Mouse (Mus musculus): ENCODE data around the gene Ezh1. TPM values are rescaled to one million over a fixed set of nuclear protein-coding genes. Genes with fewer than 3 reads are reported as not detected.

Ezh1 gene
- polyA plus RNA-seq, 1 experiment from 2014 or later = 30.7 TPM

Other genes with a start within 250 kb of the Ezh1 start
- gene Atp6v0a1, start 217.0 kb downstream of the Ezh1 start, polyA plus RNA-seq (2014; fragmentation: Nextera tagmentation; extraction: Ambion mirVana) = 147 and 175 TPM in 2 replicates
- gene Naglu, start 156.5 kb downstream of the Ezh1 start, polyA plus RNA-seq (2014; fragmentation: Nextera tagmentation; extraction: Ambion mirVana) = 7.0 and 9.8 TPM in 2 replicates
- gene Hsd17b1, start 148.1 kb downstream of the Ezh1 start, polyA plus RNA-seq (2014; fragmentation: Nextera tagmentation; extraction: Ambion mirVana) = 0.35 TPM in 1 of 2 replicates, not detected in the other
- gene Coasy, start 143.9 kb downstream of the Ezh1 start, polyA plus RNA-seq (2014; fragmentation: Nextera tagmentation; extraction: Ambion mirVana) = 38.3 and 39.2 TPM in 2 replicates
- 84.6 and 95.7 TPM in 2 replicates for gene Mlx, start 139.2 kb downstream of the Ezh1 start, polyA plus RNA-seq (2014; fragmentation: Nextera tagmentation; extraction: Ambion mirVana)
- gene Psmc3ip, start 131.0 kb downstream of the Ezh1 start, polyA plus RNA-seq (2014; fragmentation: Nextera tagmentation; extraction: Ambion mirVana) = 17.0 and 19.0 TPM in 2 replicates
- 10.6 and 17.6 TPM in 2 replicates for gene Retreg3, start 106.6 kb downstream of the Ezh1 start, polyA plus RNA-seq (2014; fragmentation: Nextera tagmentation; extraction: Ambion mirVana)
- 63.3 and 63.7 TPM in 2 replicates for gene Tubg1, start 106.5 kb downstream of the Ezh1 start, polyA plus RNA-seq (2014; fragmentation: Nextera tagmentation; extraction: Ambion mirVana)
- gene Tubg2, start 70.6 kb downstream of the Ezh1 start, polyA plus RNA-seq (2014; fragmentation: Nextera tagmentation; extraction: Ambion mirVana) = 48.5 and 62.6 TPM in 2 replicates
- gene Cntnap1, start 55.9 kb downstream of the Ezh1 start, polyA plus RNA-seq (2014; fragmentation: Nextera tagmentation; extraction: Ambion mirVana) = 7.5 and 8.3 TPM in 2 replicates
- 7.2 and 10.5 TPM in 2 replicates for gene Plekhh3, start 55.1 kb downstream of the Ezh1 start, polyA plus RNA-seq (2014; fragmentation: Nextera tagmentation; extraction: Ambion mirVana)
- 0.12 and 0.30 TPM in 2 replicates for gene Ccr10, start 51.0 kb downstream of the Ezh1 start, polyA plus RNA-seq (2014; fragmentation: Nextera tagmentation; extraction: Ambion mirVana)
- 63.1 and 103 TPM in 2 replicates for gene Ramp2, start 19.6 kb upstream of the Ezh1 start, polyA plus RNA-seq (2014; fragmentation: Nextera tagmentation; extraction: Ambion mirVana)
- 121 and 134 TPM in 2 replicates for gene Vps25, start 27.2 kb upstream of the Ezh1 start, polyA plus RNA-seq (2014; fragmentation: Nextera tagmentation; extraction: Ambion mirVana)
- 4.2 and 5.9 TPM in 2 replicates for gene Wnk4, start 34.1 kb upstream of the Ezh1 start, polyA plus RNA-seq (2014; fragmentation: Nextera tagmentation; extraction: Ambion mirVana)
- gene Cntd1, start 52.5 kb upstream of the Ezh1 start, polyA plus RNA-seq (2014; fragmentation: Nextera tagmentation; extraction: Ambion mirVana) = 0.75 and 0.86 TPM in 2 replicates
- 242 and 258 TPM in 2 replicates for gene Coa3, start 52.7 kb upstream of the Ezh1 start, polyA plus RNA-seq (2014; fragmentation: Nextera tagmentation; extraction: Ambion mirVana)
- 178 and 182 TPM in 2 replicates for gene Becn1, start 75.8 kb upstream of the Ezh1 start, polyA plus RNA-seq (2014; fragmentation: Nextera tagmentation; extraction: Ambion mirVana)
- 73.3 and 88.3 TPM in 2 replicates for gene Psme3, start 89.8 kb upstream of the Ezh1 start, polyA plus RNA-seq (2014; fragmentation: Nextera tagmentation; extraction: Ambion mirVana)
- gene Aoc2, start 98.6 kb upstream of the Ezh1 start, polyA plus RNA-seq (2014; fragmentation: Nextera tagmentation; extraction: Ambion mirVana) = 1.7 and 2.0 TPM in 2 replicates
- gene Aoc3, start 104.1 kb upstream of the Ezh1 start, polyA plus RNA-seq (2014; fragmentation: Nextera tagmentation; extraction: Ambion mirVana) = 0.10 TPM in 1 of 2 replicates, not detected in the other
- not detected in 2 replicates for gene G6pc, start 141.1 kb upstream of the Ezh1 start, polyA plus RNA-seq (2014; fragmentation: Nextera tagmentation; extraction: Ambion mirVana)
- 89.5 and 100 TPM in 2 replicates for gene Aarsd1, start 191.2 kb upstream of the Ezh1 start, polyA plus RNA-seq (2014; fragmentation: Nextera tagmentation; extraction: Ambion mirVana)
- gene Gm27029, start 198.3 kb upstream of the Ezh1 start, polyA plus RNA-seq (2014; fragmentation: Nextera tagmentation; extraction: Ambion mirVana) = 8.1 and 8.9 TPM in 2 replicates
- 20.4 and 24.1 TPM in 2 replicates for gene Rundc1, start 198.6 kb upstream of the Ezh1 start, polyA plus RNA-seq (2014; fragmentation: Nextera tagmentation; extraction: Ambion mirVana)
- gene Ptges3l, start 198.9 kb upstream of the Ezh1 start, polyA plus RNA-seq (2014; fragmentation: Nextera tagmentation; extraction: Ambion mirVana) = 1.8 and 3.0 TPM in 2 replicates
- gene Rpl27, start 215.8 kb upstream of the Ezh1 start, polyA plus RNA-seq (2014; fragmentation: Nextera tagmentation; extraction: Ambion mirVana) = 257 and 271 TPM in 2 replicates
- 1.4 and 2.0 TPM in 2 replicates for gene Ifi35, start 221.9 kb upstream of the Ezh1 start, polyA plus RNA-seq (2014; fragmentation: Nextera tagmentation; extraction: Ambion mirVana)
- 37.9 and 61.8 TPM in 2 replicates for gene Rnd2, start 238.5 kb upstream of the Ezh1 start, polyA plus RNA-seq (2014; fragmentation: Nextera tagmentation; extraction: Ambion mirVana)
- 67.4 and 90.8 TPM in 2 replicates for gene Vat1, start 239.8 kb upstream of the Ezh1 start, polyA plus RNA-seq (2014; fragmentation: Nextera tagmentation; extraction: Ambion mirVana)

Data from neural tube, embryonic 14.5 days (tissue).